Mouse (Mus musculus) splenic B cell, adult 2 months (primary cell): ENCODE data around the gene Sgk1.
"Not testable (repeated sequence)": the region's sequence is repeated elsewhere in the genome, so short reads cannot be mapped to it uniquely, and the experiment has no call there.

ENCODE experiments used
- DNase-seq: peaks from one replicate; pipeline ENCODE4 v3.0.0-alpha.2; 2011; ENCODE audit warnings: low read depth, low spot score
- H3K27me3 ChIP-seq: 2 replicates; pipeline ENCODE4 v1.6.1; 2012; ENCODE audit warnings: mild to moderate bottlenecking, low read length, moderate library complexity, mixed read lengths; ENCODE audit not compliant: control insufficient read depth, poor library complexity, insufficient read depth, severe bottlenecking
- H3K36me3 ChIP-seq: 2 replicates; pipeline ENCODE4 v1.6.1; 2012; ENCODE audit warnings: mild to moderate bottlenecking, low read length, moderate library complexity, mixed read lengths; ENCODE audit not compliant: control insufficient read depth, poor library complexity, insufficient read depth, severe bottlenecking

The Sgk1 gene

GRCm38 (mm10) chr10:21892104-21892503 lies 10.1 kb downstream of the Sgk1 start:
- Histone ChIP-seq H3K27me3 (no peaks in the 10 kb centered on the region), H3K36me3 (no peaks in the 10 kb centered on the region)
- DNase-seq = no peak

- H3K27me3 ChIP-seq = no peaks in the 10 kb centered on the region
- no peak for DNase-seq
- H3K36me3 ChIP-seq = no peaks in the 10 kb centered on the region
These were observed 16.4 kb downstream of the Sgk1 start for GRCm38 (mm10) chr10:21898417-21898816.

GRCm38 (mm10) chr10:21898851-21899250 lies 16.9 kb downstream of the Sgk1 start:
- DNase-seq, H3K27me3 ChIP-seq, H3K36me3 ChIP-seq: not testable (repeated sequence)

- no peak for DNase-seq
- no peaks in the 10 kb centered on the region for H3K27me3 ChIP-seq
- H3K36me3 ChIP-seq = no peaks in the 10 kb centered on the region
These were observed 17.4 kb downstream of the Sgk1 start for GRCm38 (mm10) chr10:21899397-21899796.

GRCm38 (mm10) chr10:21902152-21903140 lies 20.5 kb downstream of the Sgk1 start:
- H3K36me3 ChIP-seq = no peaks in the 10 kb centered on the region
- H3K27me3 ChIP-seq = no peaks in the 10 kb centered on the region
- DNase-seq = no peak

- Histone ChIP-seq H3K27me3 (no peaks in the 10 kb centered on the region), H3K36me3 (no peaks in the 10 kb centered on the region)
- DNase-seq = no peak
These were observed 22.2 kb downstream of the Sgk1 start for GRCm38 (mm10) chr10:21904151-21904550.

- peak; percentile 60 for DNase-seq
- H3K36me3 ChIP-seq = no peaks in the 10 kb centered on the region
- no peaks in the 10 kb centered on the region for H3K27me3 ChIP-seq
These were observed 23.6 kb downstream of the Sgk1 start for GRCm38 (mm10) chr10:21905616-21906015.

- Histone ChIP-seq H3K27me3 (no peaks in the 10 kb centered on the region), H3K36me3 (no peaks in the 10 kb centered on the region)
- DNase-seq = peak; percentile 49
These were observed 25.0 kb downstream of the Sgk1 start for GRCm38 (mm10) chr10:21906894-21907446.

GRCm38 (mm10) chr10:21907784-21908183 lies 25.8 kb downstream of the Sgk1 start:
- Histone ChIP-seq H3K36me3 (no peaks in the 10 kb centered on the region), H3K27me3 (no peaks in the 10 kb centered on the region)
- DNase-seq = peak; percentile 23

GRCm38 (mm10) chr10:21908686-21909085 lies 26.7 kb downstream of the Sgk1 start:
- H3K27me3 ChIP-seq = no peaks in the 10 kb centered on the region
- H3K36me3 ChIP-seq = no peaks in the 10 kb centered on the region
- peak; percentile 25 for DNase-seq

- Histone ChIP-seq H3K36me3 (no peaks in the 10 kb centered on the region), H3K27me3 (no peaks in the 10 kb centered on the region)
- no peak for DNase-seq
These were observed 28.4 kb downstream of the Sgk1 start for GRCm38 (mm10) chr10:21910334-21910733.

- Histone ChIP-seq H3K36me3 (no peaks in the 10 kb centered on the region), H3K27me3 (no peaks in the 10 kb centered on the region)
- no peak for DNase-seq
These were observed 29.4 kb downstream of the Sgk1 start for GRCm38 (mm10) chr10:21911303-21911947.

- Histone ChIP-seq H3K27me3 (no peaks in the 10 kb centered on the region), H3K36me3 (no peaks in the 10 kb centered on the region)
- DNase-seq = no peak
These were observed 32.8 kb downstream of the Sgk1 start for GRCm38 (mm10) chr10:21914751-21915150.

- Histone ChIP-seq H3K36me3 (no peaks in the 10 kb centered on the region), H3K27me3 (no peaks in the 10 kb centered on the region)
- DNase-seq = no peak
These were observed 34.5 kb downstream of the Sgk1 start for GRCm38 (mm10) chr10:21916301-21917071.
